Mouse (Mus musculus) G1E (cell line): Measurements from ENCODE around the gene Sema3a.

Source experiments
- CTCF ChIP-seq: IDR thresholded peaks from 2 replicates; pipeline ENCODE4 v1.5.1; 2012; ENCODE audit warnings: low read depth, low read length, inconsistent platforms, mixed read lengths
- GATA2 ChIP-seq: IDR thresholded peaks from 2 replicates; pipeline ENCODE4 v1.6.1; 2012; ENCODE audit warnings: low read depth, low read length, inconsistent platforms, borderline replicate concordance

- no peak for TF ChIP-seq CTCF
- no peak for TF ChIP-seq GATA2
These were observed 286.7 kb downstream of the Sema3a start for GRCm38 (mm10) chr5:13411920-13412319.
